Mouse (Mus musculus) frontal cortex, adult 2 months (tissue): ENCODE results near the gene Cnn1. TPM values are rescaled to one million over a fixed set of nuclear protein-coding genes. Genes with fewer than 3 reads are reported as not detected.

ENCODE experiments used
- DNase-seq, 2 experiments: peaks; one replicate each; pipeline ENCODE4 v3.0.0; 2022; ENCODE audit warnings: low spot score in 1 of 2; ENCODE audit errors: extremely low spot score in 1 of 2
- polyA plus RNA-seq: library from polyadenylated mRNA; depleted of rRNA; stranded (reverse); fragments of >200 nt; gene quantifications from 2 replicates; pipeline ENCODE4 v1.2.3, GENCODE M21; 2012; rRNA removed

Cnn1 gene
- polyA plus RNA-seq, result 1.4 and 2.3 TPM in 2 replicates

DNA sequence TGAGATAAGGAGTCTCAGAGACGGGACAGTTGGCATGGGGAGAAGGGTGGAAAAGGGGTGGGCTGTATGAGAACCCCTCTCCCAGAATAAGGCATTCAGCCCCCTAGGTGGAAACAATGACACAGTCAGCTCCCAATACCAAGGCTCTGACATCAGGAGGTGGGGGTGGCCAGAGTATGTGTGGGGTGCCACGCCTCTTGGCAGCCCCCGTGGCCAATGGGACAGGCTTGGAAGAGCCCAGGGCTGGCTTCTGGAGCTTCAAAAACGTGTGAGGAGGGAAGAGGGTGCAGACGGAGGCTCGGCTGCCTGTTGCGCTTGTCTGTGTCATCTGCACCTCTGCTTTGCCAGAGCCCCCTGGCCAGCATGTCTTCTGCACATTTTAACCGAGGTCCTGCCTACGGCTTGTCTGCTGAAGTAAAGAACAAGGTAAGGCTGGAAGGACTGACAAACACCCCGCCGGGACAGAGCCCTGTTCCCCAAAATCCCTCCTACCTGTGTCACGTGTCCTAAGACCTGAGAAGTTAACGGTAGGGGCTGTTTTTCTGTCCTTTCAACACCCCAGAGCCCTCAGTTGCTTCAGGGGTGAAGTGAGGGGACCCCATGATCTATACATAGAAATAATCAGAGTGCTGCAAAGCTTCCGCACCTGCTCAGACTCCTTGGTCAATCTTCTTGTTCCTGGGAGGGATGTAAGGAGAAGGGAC lies at the start of gene Cnn1:
Gene Cnn1 (plus strand): TSS at position 224 of the 704 bp plus-strand sequence.
- no peak for DNase-seq

DNA sequence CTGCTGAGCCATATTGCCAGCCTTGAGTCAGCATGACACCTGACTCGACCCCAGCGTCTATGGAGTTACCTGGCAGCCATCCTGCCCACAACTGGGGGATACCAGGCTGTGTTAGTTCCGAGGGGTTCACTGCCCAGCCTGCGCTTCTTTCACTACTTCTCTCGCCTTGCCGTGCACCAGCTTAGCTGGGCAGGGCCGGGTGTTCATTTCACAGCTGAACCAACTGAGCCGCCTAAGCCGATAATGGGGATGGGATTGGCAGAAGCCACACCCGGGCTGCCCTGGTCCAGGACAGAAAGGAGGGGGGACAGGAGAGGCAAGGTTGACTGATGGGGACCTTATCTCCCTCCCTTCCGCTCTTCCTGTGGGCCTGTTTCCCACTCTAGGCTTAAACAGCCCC lies 49.7 kb upstream of the Cnn1 start:
- no peak for DNase-seq

DNA sequence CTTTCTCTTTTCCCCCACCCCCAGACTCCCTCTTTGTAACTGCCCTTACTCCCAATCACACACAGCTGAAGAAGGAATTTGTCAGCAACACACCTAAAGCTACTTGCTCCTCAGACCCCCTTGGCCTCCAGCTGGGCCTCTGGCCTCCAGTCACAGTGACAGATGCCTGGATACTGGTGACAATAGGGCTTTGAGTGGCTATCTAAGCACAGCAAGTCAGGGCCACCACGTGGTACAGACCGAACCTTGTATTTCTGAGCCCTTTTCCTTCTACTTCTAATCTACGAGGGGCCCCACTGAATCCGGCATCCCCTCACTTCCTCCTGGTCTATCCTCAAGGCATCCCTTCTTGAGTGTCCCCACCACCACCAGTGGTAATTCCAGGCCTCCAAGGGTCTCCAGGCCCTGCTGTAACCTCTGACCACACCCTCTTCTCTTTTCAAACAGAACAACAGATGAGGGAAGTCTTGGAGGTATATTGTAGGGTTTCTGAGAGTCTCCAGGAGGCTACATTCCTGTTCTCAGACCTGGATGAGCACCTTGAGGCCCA lies 49.2 kb upstream of the Cnn1 start:
- DNase-seq, result no peak

- DNase-seq, result peak in 1 of 2 experiments; percentile 71
Observed at GRCm38 (mm10) chr9:22050351-22050889, 48.6 kb upstream of the Cnn1 start.

GRCm38 (mm10) chr9:22051161-22051957 lies 47.7 kb upstream of the Cnn1 start:
- DNase-seq, result no peak

- peak in 1 of 2 experiments; percentile 88 for DNase-seq
Observed at GRCm38 (mm10) chr9:22051958-22052254, 47.1 kb upstream of the Cnn1 start, which contains the start of gene Elavl3. Elavl3 (minus strand) TSS chr9:22052023.

- DNase-seq, result no peak
Observed at GRCm38 (mm10) chr9:22053657-22054056, 45.4 kb upstream of the Cnn1 start.

GRCm38 (mm10) chr9:22054411-22055076 lies 44.5 kb upstream of the Cnn1 start:
- DNase-seq, result peak; percentile 79 to 85

DNA sequence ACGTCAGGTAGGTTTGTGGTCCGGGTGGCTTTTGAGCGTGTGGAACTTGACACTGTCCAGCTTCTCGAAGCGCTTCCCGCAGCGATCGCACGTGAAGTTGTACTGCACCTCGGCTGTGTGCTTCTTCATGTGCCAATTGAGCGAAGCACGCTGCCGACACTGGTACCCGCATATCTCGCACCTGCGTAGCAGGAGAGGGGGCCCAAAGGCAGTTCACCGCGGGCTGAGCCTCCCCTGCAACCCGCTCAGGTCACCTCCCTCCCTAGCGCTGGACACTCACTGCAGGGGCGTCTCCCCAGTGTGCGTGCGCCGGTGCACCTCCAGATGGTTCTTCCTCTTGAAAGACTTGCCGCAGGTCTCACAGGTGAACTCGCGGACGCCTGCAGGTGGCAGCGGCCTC lies 43.3 kb upstream of the Cnn1 start:
- DNase-seq, result no peak

DNA sequence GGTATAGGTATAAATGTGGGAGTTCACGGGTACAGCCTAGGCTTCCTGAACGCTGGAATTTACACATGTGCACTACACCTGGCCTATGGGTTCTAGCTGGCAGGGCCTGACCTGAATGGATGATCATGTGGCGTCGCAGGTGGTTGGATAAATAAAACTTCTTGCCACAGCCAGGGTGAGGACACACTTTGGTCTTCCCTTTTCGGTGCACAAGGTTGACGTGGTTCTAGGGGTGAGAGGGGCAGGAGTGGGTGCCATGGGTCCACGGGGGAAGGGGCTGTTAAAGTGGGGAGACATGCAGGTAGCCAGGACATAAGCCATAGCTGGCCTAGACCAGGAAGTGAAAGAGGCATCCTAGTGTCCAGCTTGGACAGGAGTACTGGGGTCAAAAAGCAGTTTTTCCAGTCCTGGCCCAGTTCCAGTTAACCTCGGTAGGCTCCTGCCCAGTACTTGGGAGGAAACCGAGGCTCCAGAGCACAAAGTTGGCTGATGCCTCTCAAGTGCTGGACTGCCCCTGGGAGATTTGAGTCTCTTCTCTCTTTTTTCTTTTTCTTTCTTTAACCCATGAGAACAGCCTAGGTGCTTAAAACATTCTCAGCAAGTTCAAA lies 42.6 kb upstream of the Cnn1 start:
- no peak for DNase-seq

- no peak for DNase-seq
Observed at GRCm38 (mm10) chr9:22057031-22057517, 41.9 kb upstream of the Cnn1 start.

DNA sequence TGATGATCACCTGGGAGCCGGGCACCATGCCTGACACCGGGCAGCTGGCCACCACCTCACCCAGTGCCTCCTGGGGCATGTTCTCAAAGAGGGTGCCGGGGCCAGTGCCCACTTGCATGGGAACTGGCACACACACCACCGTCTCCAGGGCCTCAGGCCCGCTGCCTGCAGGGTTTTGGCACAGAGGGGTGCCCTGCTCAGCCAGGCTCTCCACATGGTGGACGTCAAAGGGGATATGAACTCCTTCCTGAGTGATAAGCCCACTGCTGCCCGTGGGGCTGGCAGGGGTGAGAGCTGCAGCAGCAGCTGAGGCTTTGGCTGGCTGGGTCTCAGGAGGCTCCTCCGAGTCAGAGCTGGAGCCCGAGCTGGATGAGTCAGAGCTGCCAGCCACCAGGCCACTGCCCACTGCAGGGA lies 41.0 kb upstream of the Cnn1 start:
- DNase-seq, result no peak

- peak; percentile 74 to 84 for DNase-seq
Observed at GRCm38 (mm10) chr9:22061339-22061738, 37.7 kb upstream of the Cnn1 start.

GRCm38 (mm10) chr9:22064341-22064740 lies 34.7 kb upstream of the Cnn1 start:
- peak in 1 of 2 experiments; percentile 54 for DNase-seq

DNA sequence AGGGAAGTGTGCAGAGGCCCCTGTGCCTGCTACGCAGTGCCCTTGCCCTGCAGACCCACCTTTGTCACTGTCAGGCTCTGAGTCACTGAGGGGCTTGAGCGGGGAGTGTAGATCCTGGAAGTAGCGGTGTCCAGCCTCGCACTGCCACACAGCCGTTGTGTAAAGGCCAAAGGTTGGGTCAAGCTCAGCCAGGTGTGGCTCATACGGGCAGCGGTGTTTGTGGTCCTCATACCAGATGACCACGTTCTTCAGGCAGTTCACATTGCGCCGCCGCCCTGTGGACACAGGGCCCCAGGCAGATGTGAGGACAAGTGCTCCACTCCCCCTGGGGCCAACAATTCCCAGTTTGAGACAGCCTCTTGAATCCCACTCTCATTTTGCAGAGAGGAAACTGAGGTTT lies 33.4 kb upstream of the Cnn1 start:
- DNase-seq, result no peak

GRCm38 (mm10) chr9:22066433-22066832 lies 32.6 kb upstream of the Cnn1 start:
- DNase-seq, result peak in 1 of 2 experiments; percentile 74

DNA sequence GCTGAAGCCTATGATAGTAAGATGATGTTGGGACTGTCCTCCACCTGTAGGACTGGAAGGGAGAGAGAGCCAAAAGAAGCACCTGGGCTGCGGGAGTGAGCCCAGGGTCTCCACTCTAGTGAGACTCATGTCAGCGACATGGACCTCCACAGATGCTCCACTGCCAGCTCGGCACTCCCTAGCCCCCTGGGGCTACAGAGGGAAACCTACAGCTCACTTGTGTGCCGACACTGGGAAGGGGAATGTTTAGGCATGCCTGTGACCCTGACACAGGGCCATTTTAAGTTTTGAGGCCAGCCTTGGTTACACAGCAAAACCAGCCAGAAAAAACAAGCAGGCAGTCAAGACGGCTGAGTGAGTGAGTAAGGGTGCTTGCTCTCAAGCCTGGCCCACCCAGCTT lies 31.8 kb upstream of the Cnn1 start:
- no peak for DNase-seq

- DNase-seq, result no peak
Observed at GRCm38 (mm10) chr9:22069881-22070553, 29.0 kb upstream of the Cnn1 start.

- DNase-seq, result peak; percentile 92 to 97
Observed at GRCm38 (mm10) chr9:22070791-22071573, 28.0 kb upstream of the Cnn1 start, which contains the start of the genes Gm49318 and Zfp653. Gm49318 (minus strand) TSS chr9:22071259. Zfp653 (minus strand) TSS chr9:22071376.
